Mouse (Mus musculus): ENCODE data around the gene Sardh.

GRCm38 (mm10) chr2:27245947-27246346 is 2.2 kb downstream of the Sardh start:
- TF ChIP-seq CTCF (conservative IDR thresholded peaks at IDR 0.05; ENCODE audit: low read length) (no peak), NANOG (IDR thresholded peaks at IDR 0.05; ENCODE audit: borderline replicate concordance, low read length) (no peak)

All from E14TG2a.4 (cell line).